Comparison of ENCODE assay signal across 7 mouse cellular contexts in genomic region chr5:114356250-114356935, GRCm38 (mm10). TPM values are rescaled to one million over a fixed set of nuclear protein-coding genes. Genes with fewer than 3 reads are reported as not detected.
DNase-seq lines count a peak whose midpoint lies in the region; ATAC-seq and TF ChIP-seq lines count a peak whose summit lies in the region.

No protein-coding gene starts in this region.

- 0 out of 2 replicates have a peak overlapping the region, but pooled peaks have one; percentile 5 for H3K4me2 ChIP-seq in hindbrain, postnatal 0 days (ENCODE audit: low read depth, low read length)

- 25% methylated on average over 7 of the region's 7 CpGs for WGBS in hindbrain, postnatal 0 days

- no peaks in the 10 kb centered on the region for H3K36me3 ChIP-seq in hindbrain, postnatal 0 days (ENCODE audit: insufficient read depth, low read length)

- peak overlapping the region; percentile 9; the same call in 1 of the 2 replicates for H3K27ac ChIP-seq in hindbrain, postnatal 0 days

- DNase-seq in NIH3T3 (ENCODE audit: low read depth) = peak; percentile 96
- DNase-seq in c-Kit-positive CD71-positive TER-119-positive erythroid progenitor cells, embryonic 14.5 days (ENCODE audit: low spot score) = peak; percentile 52
- DNase-seq in gastrocnemius, adult 18-20 months (ENCODE audit: low spot score) = peak; percentile 74
- peak; percentile 74 for DNase-seq in hindbrain, postnatal 0 days (ENCODE audit: low spot score)
- peak; percentile 58 to 74 for DNase-seq in left cerebral cortex, adult 18-20 months (ENCODE audit: low spot score in 2 of 2)
- DNase-seq in lung, postnatal 4 days = peak; percentile 92 to 95
- DNase-seq in right cerebral cortex, postnatal 36 days (ENCODE audit: low spot score in 2 of 2) = peak; percentile 65 to 73

- ATAC-seq in hindbrain, postnatal 0 days = peak; percentile 75

- H3K4me1 ChIP-seq in hindbrain, postnatal 0 days (ENCODE audit: insufficient read depth, low read length) = no peaks in the 10 kb centered on the region

- no peaks in the 10 kb centered on the region for H3K9me3 ChIP-seq in hindbrain, postnatal 0 days (ENCODE audit: low read length)

- TF ChIP-seq CTCF in hindbrain, postnatal 0 days (IDR thresholded peaks at IDR 0.05; ENCODE audit: low read depth) = peak; percentile 73

- no peaks in the 10 kb centered on the region for H3K27me3 ChIP-seq in hindbrain, postnatal 0 days (ENCODE audit: insufficient read depth, low read length)

- H3K4me3 ChIP-seq in hindbrain, postnatal 0 days (ENCODE audit: low read length) = no peak overlapping the region

- H3K9ac ChIP-seq in hindbrain, postnatal 0 days (replicated peaks; ENCODE audit: low read length) = no peak overlapping the region

RNA-seq across cellular contexts. Expression of gene Kctd10, which starts 23.9 kb away (rescaled TPM):
- total RNA-seq in gastrocnemius, adult 18-20 months (2021) = 10 to 100 TPM; 15.2 to 21.4 TPM
- 43.2 and 43.8 TPM in 2 replicates for total RNA-seq in hindbrain, postnatal 0 days (2014; rRNA removed)
- polyA plus RNA-seq in hindbrain, postnatal 0 days (2015; fragmentation: Nextera tagmentation; extraction: Ambion mirVana) = 47.5 and 48.0 TPM in 2 replicates
- total RNA-seq in left cerebral cortex, adult 18-20 months (2021) = 10 to 100 TPM; 64.6 to 68.6 TPM

RNA-seq across cellular contexts. Expression of gene Ube3b, which starts 24.0 kb away (rescaled TPM):
- 100 to 1,000 TPM; 108 to 115 TPM for total RNA-seq in gastrocnemius, adult 18-20 months (2021)
- total RNA-seq in hindbrain, postnatal 0 days (2014; rRNA removed) = 67.5 and 69.9 TPM in 2 replicates
- 31.1 and 31.4 TPM in 2 replicates for polyA plus RNA-seq in hindbrain, postnatal 0 days (2015; fragmentation: Nextera tagmentation; extraction: Ambion mirVana)
- 10 to 100 TPM; 86.2 to 93.3 TPM for total RNA-seq in left cerebral cortex, adult 18-20 months (2021)
